Mouse (Mus musculus) CD4-positive, CD25-positive, alpha-beta regulatory T cell, adult 4 months (primary cell): ENCODE results near the gene Ank. TPM values are rescaled to one million over a fixed set of nuclear protein-coding genes. Genes with fewer than 3 reads are reported as not detected.
"Not testable (repeated sequence)": the region's sequence is repeated elsewhere in the genome, so short reads cannot be mapped to it uniquely, and the experiment has no call there.

ENCODE experiments used
- ATAC-seq: one replicate; pipeline ENCODE4 v1.8.0; 2017
- polyA plus RNA-seq, 2 experiments: library from polyadenylated mRNA; unstranded; fragments of 100-300 nt; shearing (Covaris generic); gene quantifications; one replicate each; pipeline ENCODE4 v1.2.1; 2017

Ank gene
- polyA plus RNA-seq, 2 experiments from 2014 or later, result 15.2 to 16.9 TPM

GRCm38 (mm10) chr15:27467641-27468040 is 1.2 kb downstream of the Ank start:
- no peak for ATAC-seq

- ATAC-seq, result no peak
These were observed 2.5 kb downstream of the Ank start for GRCm38 (mm10) chr15:27468822-27469488.

GRCm38 (mm10) chr15:27470346-27470745 is 3.9 kb downstream of the Ank start:
- not testable (repeated sequence) for ATAC-seq

GRCm38 (mm10) chr15:27472315-27472714 is 5.8 kb downstream of the Ank start:
- no peak for ATAC-seq

GRCm38 (mm10) chr15:27475988-27476387 is 9.5 kb downstream of the Ank start:
- no peak for ATAC-seq

GRCm38 (mm10) chr15:27476671-27477070 is 10.2 kb downstream of the Ank start:
- no peak for ATAC-seq

- no peak for ATAC-seq
These were observed 10.7 kb downstream of the Ank start for GRCm38 (mm10) chr15:27477159-27477558.

- ATAC-seq, result no peak
These were observed 11.2 kb downstream of the Ank start for GRCm38 (mm10) chr15:27477630-27478029.

- no peak for ATAC-seq
These were observed 14.0 kb downstream of the Ank start for GRCm38 (mm10) chr15:27480333-27481015.

- ATAC-seq, result no peak
These were observed 15.5 kb downstream of the Ank start for GRCm38 (mm10) chr15:27481956-27482355.

GRCm38 (mm10) chr15:27483183-27483582 is 16.7 kb downstream of the Ank start:
- ATAC-seq, result no peak

GRCm38 (mm10) chr15:27485567-27486278 is 19.2 kb downstream of the Ank start:
- no peak for ATAC-seq

- no peak for ATAC-seq
These were observed 19.8 kb downstream of the Ank start for GRCm38 (mm10) chr15:27486279-27486618.

- no peak for ATAC-seq
These were observed 20.6 kb downstream of the Ank start for GRCm38 (mm10) chr15:27487059-27487458.

GRCm38 (mm10) chr15:27488042-27488441 is 21.6 kb downstream of the Ank start:
- no peak for ATAC-seq

GRCm38 (mm10) chr15:27490676-27491075 is 24.2 kb downstream of the Ank start:
- no peak for ATAC-seq

GRCm38 (mm10) chr15:27491425-27492070 is 25.1 kb downstream of the Ank start:
- ATAC-seq, result no peak

GRCm38 (mm10) chr15:27492156-27492555 is 25.7 kb downstream of the Ank start:
- no peak for ATAC-seq

GRCm38 (mm10) chr15:27492734-27493133 is 26.3 kb downstream of the Ank start:
- ATAC-seq, result no peak

- ATAC-seq, result no peak
These were observed 27.0 kb downstream of the Ank start for GRCm38 (mm10) chr15:27493516-27493915.

GRCm38 (mm10) chr15:27495981-27496401 is 29.5 kb downstream of the Ank start:
- no peak for ATAC-seq

- no peak for ATAC-seq
These were observed 30.3 kb downstream of the Ank start for GRCm38 (mm10) chr15:27496596-27497299.
